Mouse (Mus musculus): ENCODE measurements around the gene Wfdc11. TPM values are rescaled to one million over a fixed set of nuclear protein-coding genes. Genes with fewer than 3 reads are reported as not detected.
A peak's percentile ranks its signal among the peaks of the same experiment; 100 is the strongest.

Wfdc11 gene
- total RNA-seq, 1 experiment = not detected

GRCm38 (mm10) chr2:164676103-164676502 lies 2.2 kb upstream of the Wfdc11 start:
- H3K9me3 ChIP-seq (ENCODE audit: control insufficient read depth, insufficient read depth, low read depth, low read length) = no peaks in the 10 kb centered on the region
- TF ChIP-seq ZC3H11A (IDR thresholded peaks at IDR 0.05; ENCODE audit: borderline replicate concordance, low read depth, low read length) (no peak), MAFK (IDR thresholded peaks at IDR 0.05; ENCODE audit: insufficient read depth, low read depth, low read length) (no peak), ZNF384 (IDR thresholded peaks at IDR 0.05; ENCODE audit: low read depth, low read length) (no peak), CHD2 (IDR thresholded peaks at IDR 0.05; ENCODE audit: low read depth, low read length) (no peak), HCFC1 (IDR thresholded peaks at IDR 0.05; ENCODE audit: borderline replicate concordance, insufficient read depth, low read length) (no peak)
- DNase-seq (ENCODE audit: low read depth, low spot score) = no peak

DNA sequence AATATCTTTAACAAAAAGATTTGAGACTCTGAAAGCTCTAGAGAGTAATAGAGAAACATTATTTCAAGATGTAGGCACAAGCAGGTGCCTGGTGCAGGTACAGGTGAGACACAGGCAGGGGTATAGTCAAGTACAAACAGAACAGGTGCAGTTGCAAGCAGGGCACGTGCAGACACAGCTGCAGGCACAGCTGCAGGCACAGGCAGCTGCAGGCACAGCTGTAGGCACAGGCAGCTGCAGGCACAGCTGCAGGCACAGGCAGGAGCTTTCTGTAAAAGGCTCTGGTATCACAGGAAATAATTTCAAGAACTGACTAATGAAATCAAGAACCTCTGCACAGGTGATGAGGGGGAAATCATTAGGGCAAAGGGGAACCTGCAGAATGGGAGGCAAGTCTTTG lies 2.9 kb downstream of the Wfdc11 start:
- Histone ChIP-seq H3K9ac (ENCODE audit: insufficient read depth, low read depth, low read length, poor library complexity, severe bottlenecking) (no peak overlapping the region), H3K27ac (ENCODE audit: insufficient read depth, low read depth, low read length, poor library complexity, severe bottlenecking) (no peak overlapping the region), H3K36me3 (ENCODE audit: control insufficient read depth, insufficient read depth, low read length, poor library complexity, severe bottlenecking) (no peaks in the 10 kb centered on the region), H3K9me3 (ENCODE audit: control insufficient read depth, insufficient read depth, low read depth, low read length) (no peaks in the 10 kb centered on the region), H3K4me1 (ENCODE audit: control insufficient read depth in 2 of 2, insufficient read depth in 2 of 2, low read length in 2 of 2, poor library complexity in 1 of 2) (no peaks in the 10 kb centered on the region), H3K4me3 (ENCODE audit: insufficient read depth in 1 of 2, low read depth in 1 of 2, low read length in 2 of 2, poor library complexity in 1 of 2, severe bottlenecking in 1 of 2) (no peak overlapping the region)
- in situ Hi-C loops (cut with MboI; ENCODE audit: low sequenced_read_pairs in 2 of 2, unreplicated experiment in 2 of 2) = no loop called here
- DNase-seq (ENCODE audit: low read depth, low spot score) = no peak
- TF ChIP-seq ZNF384 (IDR thresholded peaks at IDR 0.05; ENCODE audit: low read depth, low read length) (no peak), MAFK (IDR thresholded peaks at IDR 0.05; ENCODE audit: insufficient read depth, low read depth, low read length) (no peak), ZC3H11A (IDR thresholded peaks at IDR 0.05; ENCODE audit: borderline replicate concordance, low read depth, low read length) (no peak), CHD2 (IDR thresholded peaks at IDR 0.05; ENCODE audit: low read depth, low read length) (no peak)

More at GRCm38 (mm10) chr2:164676103-164676502, 2.2 kb upstream of the Wfdc11 start:
- in situ Hi-C loops (cut with MboI; ENCODE audit: low sequenced_read_pairs in 2 of 2, unreplicated experiment in 2 of 2) = no loop called here
- H3K9ac ChIP-seq (ENCODE audit: insufficient read depth, low read depth, low read length, poor library complexity, severe bottlenecking) = no peak overlapping the region
- H3K4me3 ChIP-seq (ENCODE audit: insufficient read depth in 1 of 2, low read depth in 1 of 2, low read length in 2 of 2, poor library complexity in 1 of 2, severe bottlenecking in 1 of 2) = no peak overlapping the region
- H3K27ac ChIP-seq (ENCODE audit: insufficient read depth, low read depth, low read length, poor library complexity, severe bottlenecking) = no peak overlapping the region
- H3K36me3 ChIP-seq (ENCODE audit: control insufficient read depth, insufficient read depth, low read length, poor library complexity, severe bottlenecking) = no peaks in the 10 kb centered on the region
- H3K4me1 ChIP-seq (ENCODE audit: control insufficient read depth in 2 of 2, insufficient read depth in 2 of 2, low read length in 2 of 2, poor library complexity in 1 of 2) = no peaks in the 10 kb centered on the region; a peak in 1 of 4 replicates

DNA sequence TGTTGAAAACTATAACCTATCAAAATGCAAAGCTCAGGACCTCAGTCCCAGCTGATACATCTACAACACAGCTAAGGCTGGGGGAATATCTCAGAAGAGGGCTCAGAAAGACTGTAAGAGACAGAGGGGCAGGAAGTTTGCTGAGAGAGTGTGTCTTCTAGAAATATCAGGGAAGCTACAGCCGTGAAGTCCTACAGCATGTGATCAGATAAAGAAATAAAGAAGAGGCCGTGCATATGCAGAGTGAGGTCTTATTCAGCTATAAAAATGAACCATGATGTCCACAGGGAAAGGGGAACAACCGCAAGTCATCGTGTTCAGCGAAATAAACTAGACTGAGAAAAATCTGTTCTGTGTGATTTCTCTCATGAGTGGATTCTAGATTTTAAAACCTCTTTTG lies 3.6 kb downstream of the Wfdc11 start:
- in situ Hi-C loops (cut with MboI; ENCODE audit: low sequenced_read_pairs in 2 of 2, unreplicated experiment in 2 of 2) = no loop called here
- no peak for DNase-seq (ENCODE audit: low read depth, low spot score)
- no peaks in the 10 kb centered on the region for H3K4me1 ChIP-seq (ENCODE audit: control insufficient read depth in 2 of 2, insufficient read depth in 2 of 2, low read length in 2 of 2, poor library complexity in 1 of 2)
- H3K27ac ChIP-seq (ENCODE audit: insufficient read depth, low read depth, low read length, poor library complexity, severe bottlenecking) = no peak overlapping the region
- no peaks in the 10 kb centered on the region for H3K9me3 ChIP-seq (ENCODE audit: control insufficient read depth, insufficient read depth, low read depth, low read length)
- no peak overlapping the region for H3K9ac ChIP-seq (ENCODE audit: insufficient read depth, low read depth, low read length, poor library complexity, severe bottlenecking)
- no peak overlapping the region for H3K4me3 ChIP-seq (ENCODE audit: insufficient read depth in 1 of 2, low read depth in 1 of 2, low read length in 2 of 2, poor library complexity in 1 of 2, severe bottlenecking in 1 of 2)
- no peaks in the 10 kb centered on the region for H3K36me3 ChIP-seq (ENCODE audit: control insufficient read depth, insufficient read depth, low read length, poor library complexity, severe bottlenecking)
- TF ChIP-seq ZNF384 (IDR thresholded peaks at IDR 0.05; ENCODE audit: low read depth, low read length) (no peak), MAFK (IDR thresholded peaks at IDR 0.05; ENCODE audit: insufficient read depth, low read depth, low read length) (no peak), HCFC1 (IDR thresholded peaks at IDR 0.05; ENCODE audit: borderline replicate concordance, insufficient read depth, low read length) (no peak), CHD2 (IDR thresholded peaks at IDR 0.05; ENCODE audit: low read depth, low read length) (no peak), ZC3H11A (IDR thresholded peaks at IDR 0.05; ENCODE audit: borderline replicate concordance, low read depth, low read length) (no peak)

GRCm38 (mm10) chr2:164664851-164665250 lies 9.0 kb downstream of the Wfdc11 start:
- Histone ChIP-seq H3K27ac (ENCODE audit: insufficient read depth, low read depth, low read length, poor library complexity, severe bottlenecking) (no peak overlapping the region), H3K9me3 (ENCODE audit: control insufficient read depth, insufficient read depth, low read depth, low read length) (no peaks in the 10 kb centered on the region), H3K9ac (ENCODE audit: insufficient read depth, low read depth, low read length, poor library complexity, severe bottlenecking) (no peak overlapping the region), H3K36me3 (ENCODE audit: control insufficient read depth, insufficient read depth, low read length, poor library complexity, severe bottlenecking) (no peaks in the 10 kb centered on the region), H3K4me1 (ENCODE audit: control insufficient read depth in 2 of 2, insufficient read depth in 2 of 2, low read length in 2 of 2, poor library complexity in 1 of 2) (no peaks in the 10 kb centered on the region), H3K4me3 (ENCODE audit: insufficient read depth in 1 of 2, low read depth in 1 of 2, low read length in 2 of 2, poor library complexity in 1 of 2, severe bottlenecking in 1 of 2) (no peak overlapping the region)
- in situ Hi-C loops (cut with MboI; ENCODE audit: low sequenced_read_pairs in 2 of 2, unreplicated experiment in 2 of 2) = no loop called here
- no peak for DNase-seq (ENCODE audit: low read depth, low spot score)
- TF ChIP-seq MAFK (IDR thresholded peaks at IDR 0.05; ENCODE audit: insufficient read depth, low read depth, low read length) (no peak), HCFC1 (IDR thresholded peaks at IDR 0.05; ENCODE audit: borderline replicate concordance, insufficient read depth, low read length) (no peak), ZC3H11A (IDR thresholded peaks at IDR 0.05; ENCODE audit: borderline replicate concordance, low read depth, low read length) (no peak), CHD2 (IDR thresholded peaks at IDR 0.05; ENCODE audit: low read depth, low read length) (no peak), ZNF384 (IDR thresholded peaks at IDR 0.05; ENCODE audit: low read depth, low read length) (no peak)

DNA sequence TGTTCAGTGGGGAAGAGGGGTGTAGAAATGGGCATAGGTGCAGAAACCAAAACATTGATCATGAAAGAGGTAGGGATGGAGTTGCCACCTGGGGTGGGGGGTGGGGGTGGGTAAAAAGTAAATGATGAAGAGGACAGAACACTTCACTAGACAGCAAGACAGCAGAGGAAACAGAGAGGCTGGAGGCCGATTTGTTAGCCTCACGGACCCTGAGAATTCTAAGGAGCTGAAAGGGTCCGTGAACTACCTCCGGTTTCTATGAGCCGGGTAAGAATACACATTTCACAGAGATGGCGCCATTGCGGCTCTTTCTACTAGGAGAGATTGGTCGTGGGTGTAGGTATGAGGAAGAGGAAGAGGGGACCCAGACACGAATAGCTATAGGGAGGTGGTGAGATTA lies 17.4 kb downstream of the Wfdc11 start, which contains the start of gene Wfdc9:
Wfdc9 (minus strand) TSS at position 101 of the 400 bp plus-strand sequence.
- no peak within 1 kb of the TSS for H3K9ac ChIP-seq (ENCODE audit: insufficient read depth, low read depth, low read length, poor library complexity, severe bottlenecking)
- DNase-seq (ENCODE audit: low read depth, low spot score) = no peak
- H3K36me3 ChIP-seq (ENCODE audit: control insufficient read depth, insufficient read depth, low read length, poor library complexity, severe bottlenecking) = no peaks in the 10 kb centered on the region
- no peaks in the 10 kb centered on the region for H3K9me3 ChIP-seq (ENCODE audit: control insufficient read depth, insufficient read depth, low read depth, low read length)
- H3K4me3 ChIP-seq (ENCODE audit: insufficient read depth in 1 of 2, low read depth in 1 of 2, low read length in 2 of 2, poor library complexity in 1 of 2, severe bottlenecking in 1 of 2) = peak within 1 kb of the TSS in 1 of 2 experiments; percentile 48; a peak in 2 of 4 replicates
- H3K27ac ChIP-seq (ENCODE audit: insufficient read depth, low read depth, low read length, poor library complexity, severe bottlenecking) = no peak within 1 kb of the TSS
- TF ChIP-seq ZNF384 (IDR thresholded peaks at IDR 0.05; ENCODE audit: low read depth, low read length) (no peak), MAFK (IDR thresholded peaks at IDR 0.05; ENCODE audit: insufficient read depth, low read depth, low read length) (no peak), ZC3H11A (IDR thresholded peaks at IDR 0.05; ENCODE audit: borderline replicate concordance, low read depth, low read length) (no peak), CHD2 (IDR thresholded peaks at IDR 0.05; ENCODE audit: low read depth, low read length) (no peak), HCFC1 (IDR thresholded peaks at IDR 0.05; ENCODE audit: borderline replicate concordance, insufficient read depth, low read length) (no peak)
- in situ Hi-C loops (cut with MboI; ENCODE audit: low sequenced_read_pairs in 2 of 2, unreplicated experiment in 2 of 2) = no loop called here
- no peaks in the 10 kb centered on the region for H3K4me1 ChIP-seq (ENCODE audit: control insufficient read depth in 2 of 2, insufficient read depth in 2 of 2, low read length in 2 of 2, poor library complexity in 1 of 2)

Data from ES-E14 (cell line).